Mouse (Mus musculus) stomach, embryonic 15.5 days (tissue): Measurements from ENCODE around the gene Cd200r1. TPM values are rescaled to one million over a fixed set of nuclear protein-coding genes. Genes with fewer than 3 reads are reported as not detected.
"Not testable (repeated sequence)": the region's sequence is repeated elsewhere in the genome, so short reads cannot be mapped to it uniquely, and the experiment has no call there.

Experiments used
- ATAC-seq: fragments of 200-750 bp; cut with Nextera tagmentation; 2 replicates; pipeline ENCODE4 v1.8.0; 2017; ENCODE audit warnings: low read depth, moderate number of reproducible peaks, moderate TSS enrichment; ENCODE audit not compliant: insufficient read depth, low FRiP score
- H3K27ac ChIP-seq: fragments of 300-500 bp; sonication (generic); 2 replicates; pipeline ENCODE4 v1.5.1; 2015; ENCODE audit warnings: mild to moderate bottlenecking, inconsistent platforms
- H3K27me3 ChIP-seq: fragments of 300-500 bp; sonication (generic); replicated peaks from 2 replicates; pipeline ENCODE4 v1.6.1; 2015; ENCODE audit warnings: inconsistent platforms
- H3K36me3 ChIP-seq: fragments of 300-500 bp; sonication (generic); 2 replicates; pipeline ENCODE4 v1.6.1; 2015; ENCODE audit warnings: inconsistent platforms
- H3K4me1 ChIP-seq: fragments of 300-500 bp; sonication (generic); 2 replicates; pipeline ENCODE4 v1.6.1; 2015; ENCODE audit warnings: inconsistent platforms
- H3K4me2 ChIP-seq: fragments of 300-500 bp; sonication (generic); 2 replicates; pipeline ENCODE4 v1.6.1; 2015; ENCODE audit warnings: mild to moderate bottlenecking, inconsistent platforms
- H3K4me3 ChIP-seq: fragments of 300-500 bp; sonication (generic); replicated peaks from 2 replicates; pipeline ENCODE4 v1.5.1; 2015; ENCODE audit warnings: inconsistent platforms
- H3K9ac ChIP-seq: fragments of 300-500 bp; sonication (generic); 2 replicates; pipeline ENCODE4 v1.6.1; 2015; ENCODE audit warnings: inconsistent platforms
- H3K9me3 ChIP-seq: fragments of 300-500 bp; sonication (generic); 2 replicates; pipeline ENCODE4 v1.6.1; 2016; ENCODE audit warnings: inconsistent platforms
- WGBS: fragments of 180-500 bp; shearing (Covaris S2); methylation state at CpG from one replicate; pipeline ENCODE4 v1.1.7; 2015; 5-methylcytosine and 5-hydroxymethylcytosine counted together
- polyA plus RNA-seq: library from polyadenylated mRNA; unstranded; fragments of >200 nt; fragmentation: Nextera tagmentation; extraction: Ambion mirVana; gene quantifications from 2 replicates; pipeline ENCODE4 v1.2.1, GENCODE M21; 2015

Gene Cd200r1
- polyA plus RNA-seq, 1 experiment from 2014 or later: 1.7 TPM

- Histone ChIP-seq H3K27ac (no peak overlapping the region), H3K4me1 (no peaks in the 10 kb centered on the region), H3K27me3 (no peaks in the 10 kb centered on the region), H3K4me3 (no peak overlapping the region), H3K9me3 (no peaks in the 10 kb centered on the region), H3K36me3 (no peaks in the 10 kb centered on the region), H3K4me2 (no peak overlapping the region), H3K9ac (no peak overlapping the region)
- WGBS: 39% methylated on average over 1 of the region's 1 CpGs
- ATAC-seq: no peak
Measured at GRCm38 (mm10) chr16:44818010-44818409, 52.5 kb downstream of the Cd200r1 start.

GRCm38 (mm10) chr16:44820545-44820944 is 55.0 kb downstream of the Cd200r1 start:
- ATAC-seq: no peak
- Histone ChIP-seq H3K9ac (no peak overlapping the region), H3K4me3 (no peak overlapping the region), H3K27me3 (no peaks in the 10 kb centered on the region), H3K36me3 (no peaks in the 10 kb centered on the region), H3K9me3 (no peaks in the 10 kb centered on the region), H3K4me2 (no peak overlapping the region), H3K27ac (no peak overlapping the region), H3K4me1 (no peaks in the 10 kb centered on the region)
- WGBS: 70% methylated on average over 4 of the region's 4 CpGs

GRCm38 (mm10) chr16:44832286-44832685 is 66.8 kb downstream of the Cd200r1 start:
- H3K36me3 ChIP-seq: no peaks in the 10 kb centered on the region
- H3K27me3 ChIP-seq: no peaks in the 10 kb centered on the region
- no peak overlapping the region for H3K27ac ChIP-seq
- no peak overlapping the region for H3K9ac ChIP-seq
- H3K9me3 ChIP-seq: no peaks in the 10 kb centered on the region
- no peak for ATAC-seq
- 33% methylated on average over 3 of the region's 3 CpGs for WGBS
- no peak overlapping the region for H3K4me3 ChIP-seq
- H3K4me2 ChIP-seq: no peak overlapping the region
- H3K4me1 ChIP-seq: no peaks in the 10 kb centered on the region

- H3K4me2 ChIP-seq, H3K36me3 ChIP-seq, ATAC-seq, H3K9me3 ChIP-seq, H3K27ac ChIP-seq, H3K4me3 ChIP-seq, H3K27me3 ChIP-seq, H3K9ac ChIP-seq, H3K4me1 ChIP-seq: not testable (repeated sequence)
- 33% methylated on average over 2 of the region's 2 CpGs for WGBS
Measured at GRCm38 (mm10) chr16:44833189-44833588, 67.7 kb downstream of the Cd200r1 start.

Other genes with a start within 250 kb of the Cd200r1 start
- 12.6 and 14.0 TPM in 2 replicates for gene Boc, start 206.8 kb upstream of the Cd200r1 start, polyA plus RNA-seq
- 7.7 and 8.6 TPM in 2 replicates for gene Nepro, start 41.4 kb upstream of the Cd200r1 start, polyA plus RNA-seq
- 29.0 and 30.8 TPM in 2 replicates for gene Gtpbp8, start 19.4 kb upstream of the Cd200r1 start, polyA plus RNA-seq
- 0.24 and 0.43 TPM in 2 replicates for gene Cd200r4, start 46.0 kb downstream of the Cd200r1 start, polyA plus RNA-seq
- 0.17 TPM in 1 of 2 replicates, not detected in the other for gene Cd200r2, start 101.4 kb downstream of the Cd200r1 start, polyA plus RNA-seq
- 1.4 and 1.6 TPM in 2 replicates for gene Cd200r3, start 177.9 kb downstream of the Cd200r1 start, polyA plus RNA-seq